8 mouse cellular contexts compared by ENCODE assay signal in genomic region chr12:26469098-26470041, GRCm38 (mm10). TPM values are rescaled to one million over a fixed set of nuclear protein-coding genes. Genes with fewer than 3 reads are reported as not detected.
DNase-seq lines count a peak whose midpoint lies in the region; ATAC-seq and TF ChIP-seq lines count a peak whose summit lies in the region.

Gene Cmpk2 (plus strand): TSS chr12:26469204.

- H3K27me3 ChIP-seq in forebrain, embryonic 13.5 days = no peaks in the 10 kb centered on the region
- H3K27me3 ChIP-seq in liver, embryonic 16.5 days (ENCODE audit: control insufficient read depth, insufficient read depth, low read depth, low read length) = no peaks in the 10 kb centered on the region
- H3K27me3 ChIP-seq in neural tube, embryonic 12.5 days (replicated peaks) = no peaks in the 10 kb centered on the region
- H3K27me3 ChIP-seq in stomach, postnatal 0 days (ENCODE audit: control insufficient read depth, insufficient read depth, low read length) = no peaks in the 10 kb centered on the region

- intact Hi-C loops in heart, postnatal 10 days (cut with DNase I) = no loop called here

- peak within 1 kb of the TSS; percentile 61 for H3K4me3 ChIP-seq in forebrain, embryonic 13.5 days
- peak within 1 kb of the TSS; percentile 87 for H3K4me3 ChIP-seq in liver, embryonic 16.5 days (ENCODE audit: low read depth, low read length)
- peak within 1 kb of the TSS; percentile 65 for H3K4me3 ChIP-seq in neural tube, embryonic 12.5 days
- peak within 1 kb of the TSS; percentile 74 for H3K4me3 ChIP-seq in stomach, postnatal 0 days (ENCODE audit: low read depth, low read length)

- DNase-seq in CD8-positive naive resting alpha-beta T cell, adult 2 months (ENCODE audit: low read depth in 2 of 2, low spot score in 2 of 2) = peak; percentile 61 to 71
- DNase-seq in heart, postnatal 10 days = peak; percentile 81 to 84
- DNase-seq in large intestine, adult 2 months (ENCODE audit: low read depth, low spot score) = peak; percentile 67
- peak; percentile 92 for DNase-seq in stomach, postnatal 0 days (ENCODE audit: low spot score)

- H3K4me2 ChIP-seq in forebrain, embryonic 13.5 days = peak within 1 kb of the TSS; percentile 96
- peak within 1 kb of the TSS; percentile 98 for H3K4me2 ChIP-seq in liver, embryonic 16.5 days (ENCODE audit: low read depth, low read length)
- H3K4me2 ChIP-seq in neural tube, embryonic 12.5 days (replicated peaks) = peak within 1 kb of the TSS; percentile 98
- H3K4me2 ChIP-seq in stomach, postnatal 0 days (replicated peaks; ENCODE audit: low read depth) = peak within 1 kb of the TSS; percentile 97

- peak; percentile 78 for ATAC-seq in cerebellum, adult (ENCODE audit: insufficient number of reproducible peaks, low FRiP score, low TSS enrichment)
- peak; percentile 87 for ATAC-seq in forebrain, embryonic 13.5 days
- ATAC-seq in liver, embryonic 16.5 days (ENCODE audit: low read depth) = peak; percentile 49
- ATAC-seq in neural tube, embryonic 12.5 days (ENCODE audit: low FRiP score, low read depth) = peak; percentile 87
- ATAC-seq in stomach, postnatal 0 days (ENCODE audit: low FRiP score, low TSS enrichment) = peak; percentile 81

- peak; percentile 40 for TF ChIP-seq CTCF in stomach, postnatal 0 days (IDR thresholded peaks at IDR 0.05; ENCODE audit: low read depth)

- H3K27ac ChIP-seq in forebrain, embryonic 13.5 days = peak within 1 kb of the TSS; percentile 86
- peak within 1 kb of the TSS; percentile 86 for H3K27ac ChIP-seq in liver, embryonic 16.5 days (ENCODE audit: low read length)
- H3K27ac ChIP-seq in neural tube, embryonic 12.5 days = peak within 1 kb of the TSS; percentile 80
- H3K27ac ChIP-seq in stomach, postnatal 0 days (replicated peaks) = peak within 1 kb of the TSS; percentile 76

- H3K9ac ChIP-seq in forebrain, embryonic 13.5 days = peak within 1 kb of the TSS; percentile 87
- peak within 1 kb of the TSS; percentile 90 for H3K9ac ChIP-seq in liver, embryonic 16.5 days (ENCODE audit: low read depth, low read length)
- H3K9ac ChIP-seq in neural tube, embryonic 12.5 days = peak within 1 kb of the TSS; percentile 85
- peak within 1 kb of the TSS; percentile 76 for H3K9ac ChIP-seq in stomach, postnatal 0 days (ENCODE audit: low read length)

- H3K4me1 ChIP-seq in forebrain, embryonic 13.5 days = peaks cover 10% of the 10 kb centered on the region
- H3K4me1 ChIP-seq in liver, embryonic 16.5 days (ENCODE audit: control insufficient read depth, low read depth, low read length) = peaks cover 46% of the 10 kb centered on the region
- peaks cover 23% of the 10 kb centered on the region for H3K4me1 ChIP-seq in neural tube, embryonic 12.5 days
- H3K4me1 ChIP-seq in stomach, postnatal 0 days (replicated peaks; ENCODE audit: control insufficient read depth, insufficient read depth) = no peaks in the 10 kb centered on the region

- no peak for TF ChIP-seq EP300 in stomach, postnatal 0 days (optimal IDR thresholded peaks at IDR 0.05)

- WGBS in forebrain, embryonic 13.5 days = under 1% methylated on average over 69 of the region's 69 CpGs
- WGBS in large intestine, adult 2 months = under 1% methylated on average over 69 of the region's 69 CpGs
- under 1% methylated on average over 69 of the region's 69 CpGs for WGBS in liver, embryonic 16.5 days (ENCODE audit: insufficient replicate concordance)
- under 1% methylated on average over 69 of the region's 69 CpGs for WGBS in neural tube, embryonic 12.5 days
- under 1% methylated on average over 69 of the region's 69 CpGs for WGBS in stomach, postnatal 0 days

- no peaks in the 10 kb centered on the region for H3K36me3 ChIP-seq in forebrain, embryonic 13.5 days (ENCODE audit: poor library complexity, severe bottlenecking)
- H3K36me3 ChIP-seq in liver, embryonic 16.5 days (ENCODE audit: control insufficient read depth, insufficient read depth) = no peaks in the 10 kb centered on the region
- no peaks in the 10 kb centered on the region for H3K36me3 ChIP-seq in neural tube, embryonic 12.5 days
- no peaks in the 10 kb centered on the region for H3K36me3 ChIP-seq in stomach, postnatal 0 days (ENCODE audit: control insufficient read depth, insufficient read depth, low read length)

- H3K9me3 ChIP-seq in forebrain, embryonic 13.5 days (replicated peaks) = no peaks in the 10 kb centered on the region
- H3K9me3 ChIP-seq in liver, embryonic 16.5 days (replicated peaks; ENCODE audit: control insufficient read depth, low read length) = no peaks in the 10 kb centered on the region
- H3K9me3 ChIP-seq in neural tube, embryonic 12.5 days = no peaks in the 10 kb centered on the region
- no peaks in the 10 kb centered on the region for H3K9me3 ChIP-seq in stomach, postnatal 0 days (ENCODE audit: control insufficient read depth, low read length)

RNA-seq across cellular contexts. Expression of gene Cmpk2, which starts in this region (rescaled TPM):
- polyA plus RNA-seq in forebrain, embryonic 13.5 days (2015; fragmentation: Nextera tagmentation; extraction: Ambion mirVana) = 5.9 and 6.4 TPM in 2 replicates
- total RNA-seq in heart, postnatal 10 days (2021) = 1 to 10 TPM; 5.8 to 6.8 TPM
- 9.8 and 24.8 TPM in 2 replicates for polyA plus RNA-seq in large intestine, adult 2 months (2012; rRNA removed)
- polyA plus RNA-seq in liver, embryonic 16.5 days (2015; fragmentation: Nextera tagmentation; extraction: Ambion mirVana) = 8.5 and 8.9 TPM in 2 replicates
- polyA plus RNA-seq in neural tube, embryonic 12.5 days (2016; fragmentation: Nextera tagmentation; extraction: Ambion mirVana) = 8.9 and 9.1 TPM in 2 replicates
- polyA plus RNA-seq in stomach, postnatal 0 days (2015; fragmentation: Nextera tagmentation; extraction: Ambion mirVana) = 2.9 and 4.3 TPM in 2 replicates

Comparison
In these comparisons a context has a peak if more than half of its experiments do, and no peak if none do; other contexts are left out.
1. Peak in every context shown above with its lines: DNase-seq, ATAC-seq, H3K4me3 ChIP-seq and H3K27ac ChIP-seq.